Mouse (Mus musculus): ENCODE measurements around the gene Tenm1.

The Tenm1 gene

DNA sequence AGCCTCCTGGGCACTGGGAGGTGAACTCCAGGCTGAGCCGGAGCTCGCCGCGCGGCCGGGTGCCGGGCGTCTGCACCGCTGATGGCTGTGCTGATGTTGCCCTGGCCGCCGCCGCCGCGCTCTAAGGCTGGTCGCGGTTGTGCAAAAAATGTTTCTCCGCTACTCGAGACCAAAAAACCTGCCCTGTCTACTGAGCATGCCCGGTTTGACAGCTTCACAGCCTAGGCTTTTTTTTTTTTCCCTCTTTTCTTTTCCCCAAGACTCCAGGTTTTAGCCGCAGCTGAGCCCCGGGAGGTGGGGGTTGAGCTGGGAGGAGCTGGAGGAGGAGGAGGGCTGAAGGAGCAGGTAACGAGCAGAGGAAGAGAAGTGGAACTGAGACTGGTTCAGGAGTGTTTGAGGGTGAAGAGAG, at the start of gene Tenm1:
Tenm1 (minus strand) TSS at position 272 of the 409 bp plus-strand sequence.
- in situ Hi-C loops (cut with MboI, MseI), result no loop called here

DNA sequence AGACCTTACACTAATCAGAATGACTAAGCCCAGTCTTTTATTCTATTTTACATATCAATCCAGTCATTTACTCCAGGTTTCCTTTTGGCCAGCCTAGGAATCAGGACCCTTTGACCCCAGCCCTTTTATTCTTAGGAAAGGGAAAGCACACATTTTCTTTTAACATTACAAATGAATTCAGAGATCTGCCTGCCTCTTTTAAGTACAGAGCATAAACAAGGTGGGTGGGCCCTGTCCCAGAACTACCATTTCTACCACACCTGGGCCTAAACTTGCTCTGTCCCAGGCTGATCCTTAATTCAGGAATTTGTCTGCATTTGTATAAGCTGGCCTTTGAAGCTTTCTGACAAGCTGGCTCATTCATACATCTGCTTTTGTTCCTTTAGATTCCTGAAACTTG, 38.4 kb upstream of the Tenm1 start:
- in situ Hi-C loops (cut with MboI, MseI), result loop anchor here (25.0 kb wide), 1 partner anchor 630 kb away; no protein-coding TSS in a partner anchor

DNA sequence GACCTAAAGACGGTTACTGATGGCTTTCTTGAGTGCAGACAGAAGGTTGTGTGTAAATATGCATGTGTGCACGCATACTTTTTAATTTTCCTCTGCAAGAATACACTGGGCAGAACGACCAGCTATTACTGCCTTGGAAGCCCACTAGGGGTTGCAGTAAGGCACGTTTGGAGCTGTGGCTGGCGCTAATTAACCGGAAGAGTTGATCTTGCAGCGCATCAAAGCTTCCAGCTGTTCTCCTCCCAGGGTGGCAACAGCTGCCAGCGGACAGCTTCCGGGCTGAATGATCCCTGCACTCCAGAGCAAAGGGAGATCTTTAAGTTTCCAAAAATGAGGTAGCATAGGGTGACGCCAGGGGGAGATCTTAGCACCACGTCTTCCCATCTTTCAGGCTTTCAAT, 1.7 kb upstream of the Tenm1 start:
- in situ Hi-C loops (cut with MboI, MseI), result no loop called here

DNA sequence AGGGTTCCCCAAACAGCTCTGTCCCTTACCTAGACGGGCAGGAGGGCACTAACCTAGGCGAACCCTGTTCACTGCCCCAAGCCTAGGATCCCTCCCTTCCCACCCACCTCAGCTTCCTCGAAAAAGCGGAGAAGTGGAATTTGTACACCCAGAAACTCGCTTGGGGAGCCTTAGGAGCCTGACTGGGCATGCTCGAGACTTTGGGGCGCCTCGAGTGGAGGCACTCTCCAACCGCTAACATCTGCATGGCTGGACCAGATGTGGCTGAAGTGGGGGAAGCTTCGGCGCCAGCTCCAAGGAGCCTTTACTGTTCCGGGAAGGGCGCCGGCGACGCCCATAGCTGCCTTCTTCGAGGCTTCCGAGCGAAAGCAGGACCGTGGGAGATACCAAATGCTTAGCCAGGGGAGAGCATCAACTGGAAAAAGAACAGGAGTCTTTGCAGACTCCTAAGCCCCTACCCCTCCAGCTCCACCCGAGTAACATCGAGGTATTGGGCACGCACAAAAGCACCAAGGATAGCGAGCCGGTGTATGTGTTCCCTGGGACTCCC, 1.1 kb upstream of the Tenm1 start:
- in situ Hi-C loops (cut with MboI, MseI), result no loop called here

DNA sequence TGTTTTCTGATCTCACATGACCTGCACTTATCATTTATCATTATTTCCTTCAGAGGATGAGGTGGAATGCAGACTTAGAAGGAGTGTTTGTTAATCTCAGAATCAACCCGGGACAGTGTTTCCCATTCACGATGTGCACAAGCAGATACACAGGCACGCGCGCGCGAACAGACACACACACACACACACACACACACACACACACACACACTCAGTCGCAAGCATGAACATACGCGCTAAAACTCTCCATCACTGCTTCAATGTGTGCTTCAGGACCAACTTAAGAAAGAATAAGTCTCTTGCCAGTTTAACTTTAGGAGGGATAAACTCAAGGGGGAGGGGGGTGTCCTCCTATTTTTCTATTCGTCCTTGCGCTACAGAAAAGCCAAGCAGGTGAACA, 411 bp upstream of the Tenm1 start:
- in situ Hi-C loops (cut with MboI, MseI), result no loop called here

DNA sequence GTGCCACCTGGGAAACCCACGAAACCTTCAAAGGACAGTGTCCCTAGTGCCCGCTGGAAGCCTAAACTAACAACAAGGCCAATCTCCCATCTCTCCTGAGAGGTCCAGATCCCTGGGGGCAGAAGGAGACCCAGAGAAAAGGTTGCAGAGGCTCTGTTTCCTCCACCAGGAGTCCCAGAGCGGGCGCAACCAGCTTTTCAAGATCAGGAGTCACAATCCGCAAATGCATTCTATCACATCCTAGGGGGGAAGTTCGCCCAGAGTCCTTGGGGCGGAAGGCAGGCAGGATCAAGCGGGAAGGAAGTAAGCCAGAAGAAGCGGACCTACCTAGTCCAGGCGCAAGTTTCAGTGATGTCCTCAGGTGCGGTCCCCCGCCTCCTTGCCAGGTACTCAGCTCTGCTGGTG, 963 bp downstream of the Tenm1 start:
- in situ Hi-C loops (cut with MboI, MseI), result no loop called here

DNA sequence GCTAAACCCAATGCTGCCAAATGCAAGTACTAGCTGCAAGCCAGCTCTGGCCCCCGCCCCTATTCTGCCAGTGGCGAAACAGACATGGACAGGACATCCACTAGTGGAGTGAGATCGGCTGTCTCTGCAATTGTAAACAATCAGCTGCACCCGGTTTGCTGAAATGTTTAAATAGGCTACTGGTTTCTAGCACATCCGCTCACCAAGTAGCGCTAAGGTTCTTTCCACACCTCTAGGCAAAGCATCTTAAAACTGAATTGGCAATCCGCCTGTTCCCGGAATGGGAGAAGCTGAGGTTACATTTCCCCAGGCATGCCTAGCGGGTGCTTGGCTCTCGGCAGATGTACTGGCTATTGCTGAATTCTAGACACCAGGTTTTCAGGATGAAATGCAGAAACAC, 1.8 kb downstream of the Tenm1 start:
- in situ Hi-C loops (cut with MboI, MseI), result no loop called here

DNA sequence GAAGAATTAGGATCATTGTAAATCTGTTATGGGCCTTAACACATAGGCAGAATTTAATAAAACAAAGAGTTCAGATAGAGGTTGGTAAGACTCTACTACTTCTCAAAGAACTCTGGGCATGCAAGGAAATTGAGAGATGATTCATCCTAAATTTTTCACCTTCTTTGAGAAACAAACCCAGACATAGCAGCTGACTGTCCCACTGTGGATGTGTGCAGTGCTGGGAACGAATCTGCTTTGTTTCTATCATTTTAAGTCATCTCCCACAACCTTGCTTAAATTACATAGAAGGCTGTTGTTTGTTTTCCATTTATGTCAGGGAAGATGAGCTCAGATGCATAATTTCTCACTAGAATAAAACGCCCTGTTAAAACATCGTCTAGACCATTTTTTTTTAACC, 31.0 kb downstream of the Tenm1 start:
- in situ Hi-C loops (cut with MboI, MseI), result no loop called here

DNA sequence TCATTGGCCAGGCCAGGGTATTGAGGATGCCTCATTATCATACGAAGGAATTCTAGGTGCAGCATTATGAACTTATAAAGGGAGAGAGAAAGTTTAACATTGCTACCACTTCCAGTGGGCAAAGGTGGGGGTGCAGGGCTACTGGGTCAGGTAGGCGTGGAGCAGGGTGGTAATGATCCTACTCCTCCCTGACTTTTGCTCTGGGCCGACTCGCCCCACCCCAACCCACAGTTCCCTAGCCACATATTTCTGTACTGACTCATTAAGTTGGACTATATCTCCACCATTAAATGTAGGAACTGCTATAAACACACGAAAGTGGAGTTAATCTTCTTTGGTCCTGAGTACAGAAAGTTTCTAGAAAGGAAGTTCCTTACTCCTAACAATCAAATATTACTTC, 40.8 kb downstream of the Tenm1 start:
- in situ Hi-C loops (cut with MboI, MseI), result no loop called here

DNA sequence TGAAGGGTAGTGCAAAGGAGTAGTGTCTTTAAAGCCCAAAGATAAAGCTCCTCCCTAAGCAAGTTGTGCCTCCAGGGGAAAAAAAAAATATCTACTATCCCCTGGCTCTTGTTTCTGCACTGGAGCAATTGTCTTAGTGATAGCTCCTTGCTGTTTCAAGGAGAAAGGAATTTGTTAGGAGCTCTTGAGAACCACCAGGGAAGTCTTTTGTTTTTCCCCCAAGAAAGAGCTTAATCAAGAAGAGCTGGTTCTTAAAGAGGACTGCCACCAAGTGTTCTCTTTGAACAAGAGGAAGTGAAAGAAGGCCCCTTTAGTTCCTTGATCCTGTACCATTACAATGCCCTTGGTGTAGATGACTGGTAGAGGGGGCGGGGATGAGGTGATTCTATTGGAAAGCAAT, 56.4 kb downstream of the Tenm1 start:
- in situ Hi-C loops (cut with MboI, MseI), result no loop called here

DNA sequence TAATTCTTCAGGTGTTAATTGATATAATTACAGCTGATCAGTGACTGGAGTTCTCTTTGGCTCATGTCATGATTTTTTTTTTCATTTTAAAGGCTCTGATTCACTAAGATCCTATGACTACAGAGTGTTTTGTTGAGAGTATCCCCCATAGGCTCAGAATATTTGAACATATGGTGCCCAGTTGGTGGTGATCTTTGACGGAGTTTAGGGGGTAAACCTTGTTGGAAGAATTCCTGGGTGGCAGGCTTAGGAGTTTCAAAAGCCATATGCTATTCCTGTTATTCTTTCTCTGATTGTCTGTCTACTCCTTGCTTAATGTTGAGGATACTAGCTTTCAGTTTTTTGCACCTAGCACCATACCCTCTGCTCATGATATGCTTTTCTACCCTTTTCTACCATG, 109.6 kb downstream of the Tenm1 start:
- in situ Hi-C loops (cut with MboI, MseI), result no loop called here

DNA sequence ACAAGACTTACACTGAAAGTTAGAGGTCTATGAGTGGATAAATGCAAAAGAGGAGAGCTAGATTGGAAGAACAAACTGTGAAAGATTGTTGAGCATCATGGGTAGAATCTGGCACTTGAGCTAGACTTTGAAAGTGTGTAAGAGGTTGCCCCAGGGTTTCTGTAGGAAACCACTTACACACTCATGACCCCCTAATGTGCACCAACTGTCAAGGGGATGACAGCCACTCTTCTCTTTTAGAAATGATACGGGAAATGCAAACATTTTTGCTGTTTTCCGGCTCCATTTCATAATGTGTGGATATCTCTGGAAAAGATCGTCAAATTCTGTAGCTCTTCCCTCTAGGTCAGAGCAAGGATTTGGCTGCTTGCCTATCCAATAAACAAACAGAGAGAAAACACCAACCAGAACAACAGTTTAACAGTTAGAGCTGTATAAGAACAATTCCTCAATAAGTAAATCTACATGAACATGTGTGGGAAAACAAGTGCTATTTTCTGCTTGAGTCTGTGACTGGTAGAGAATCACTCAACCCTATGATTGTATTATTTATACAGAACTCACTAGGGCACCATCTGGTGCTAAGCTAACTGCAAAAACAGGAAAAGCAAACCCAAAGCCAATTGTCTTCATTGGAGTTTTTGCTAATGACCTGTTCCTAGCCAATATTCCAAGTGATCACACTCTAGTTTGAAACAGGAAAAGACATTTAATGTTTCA, 111.0 kb downstream of the Tenm1 start:
- in situ Hi-C loops (cut with MboI, MseI), result no loop called here

DNA sequence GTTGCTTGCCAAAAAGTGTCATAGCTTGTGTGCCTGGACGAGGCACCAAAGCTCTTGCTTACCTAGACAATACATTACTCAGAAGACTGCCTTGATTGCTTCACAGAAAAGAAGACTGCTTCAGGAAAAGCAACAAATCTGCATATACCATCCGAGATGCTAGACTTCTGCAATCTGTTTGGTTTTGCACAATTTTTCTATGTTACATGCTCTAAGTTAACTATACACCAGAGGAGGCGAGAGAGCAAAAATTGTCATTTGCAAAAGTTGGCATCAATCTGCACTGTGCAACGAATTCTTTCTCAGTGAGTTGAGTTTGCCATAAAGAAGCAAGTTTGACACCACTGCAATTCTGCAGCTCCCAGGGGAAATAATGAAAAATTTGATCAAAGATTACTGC, 193.1 kb downstream of the Tenm1 start:
- in situ Hi-C loops (cut with MboI, MseI), result no loop called here

DNA sequence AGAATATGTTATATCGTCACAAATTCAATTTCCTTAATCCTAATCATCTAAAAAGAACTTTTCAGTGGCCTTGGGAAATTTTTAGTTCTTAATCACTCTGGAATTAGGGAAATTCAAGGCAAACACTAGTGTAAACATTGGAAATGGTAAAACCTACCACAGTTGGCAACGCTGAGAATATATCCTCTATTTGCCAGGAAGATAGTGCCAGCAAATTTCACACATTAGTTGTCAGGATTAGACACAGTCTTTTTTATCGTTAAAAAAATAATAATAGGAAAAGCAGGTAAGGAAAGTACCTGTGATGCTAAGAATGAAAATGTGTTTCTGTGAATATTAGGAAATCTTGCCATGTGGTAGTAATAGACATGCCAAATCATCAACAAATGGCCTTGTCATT, 223.9 kb downstream of the Tenm1 start:
- in situ Hi-C loops (cut with MboI, MseI), result no loop called here

DNA sequence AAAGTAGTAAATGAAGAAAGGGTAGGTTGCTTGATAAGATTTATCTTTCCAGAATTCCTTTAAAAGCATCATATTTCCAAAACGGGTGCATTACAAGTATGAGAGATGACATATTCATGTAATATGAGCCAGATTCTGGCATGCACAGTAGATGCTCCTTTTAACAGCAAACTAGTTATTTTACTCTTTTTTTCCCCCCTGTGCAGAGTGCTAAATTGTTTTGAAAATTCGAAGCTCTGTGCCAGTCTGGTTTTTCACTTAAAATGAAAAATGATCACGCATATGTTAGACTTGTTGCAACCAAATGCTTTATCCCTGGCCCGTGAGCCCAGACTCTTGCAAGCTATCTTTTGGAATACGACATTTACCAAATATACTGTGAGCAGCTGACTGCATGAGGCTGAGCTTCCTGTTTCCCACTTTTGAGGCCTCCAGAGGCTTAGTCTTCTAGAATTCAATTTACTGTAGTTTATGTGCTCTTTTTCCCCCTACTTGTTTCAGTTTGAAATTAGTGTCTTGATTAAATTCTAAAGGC, 226.6 kb downstream of the Tenm1 start:
- in situ Hi-C loops (cut with MboI, MseI), result no loop called here

DNA sequence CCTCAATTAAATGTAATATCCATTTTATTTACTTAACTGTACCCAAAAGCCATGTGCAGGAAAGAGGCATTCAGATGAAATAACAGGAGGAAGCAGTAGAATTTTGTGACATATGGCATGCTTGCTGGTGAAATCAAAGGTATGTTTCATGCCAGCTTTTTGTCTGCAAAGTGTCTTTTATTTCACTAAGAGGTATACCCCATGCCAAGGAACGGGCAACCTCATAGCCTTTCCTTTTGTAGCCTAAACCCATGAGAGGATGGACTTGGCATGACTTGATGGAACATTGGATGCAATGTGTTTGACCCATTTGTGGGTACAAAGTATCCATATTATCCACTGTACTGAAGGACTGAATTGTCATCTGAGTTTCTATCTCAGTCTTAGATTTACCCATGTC, 246.0 kb downstream of the Tenm1 start:
- in situ Hi-C loops (cut with MboI, MseI), result no loop called here

DNA sequence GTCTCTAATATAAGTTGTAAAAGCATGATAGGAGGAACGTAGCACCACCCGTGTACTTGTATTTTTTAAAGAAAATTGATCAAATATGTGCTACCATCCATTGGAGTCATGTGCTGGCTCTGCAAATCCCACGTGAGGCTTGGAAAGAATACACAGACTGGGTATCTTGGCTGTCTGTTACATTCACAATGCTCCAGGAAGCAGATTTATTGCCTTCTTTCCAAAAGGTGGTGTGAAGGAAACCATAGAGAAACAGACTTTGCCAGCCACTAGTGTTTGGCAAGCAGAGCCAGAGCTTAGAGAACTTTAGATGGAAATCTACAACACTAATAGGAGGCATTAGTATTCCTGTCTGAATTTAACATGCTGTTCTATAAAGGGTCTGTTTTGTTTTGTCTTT, 277.4 kb downstream of the Tenm1 start:
- in situ Hi-C loops (cut with MboI, MseI), result no loop called here

DNA sequence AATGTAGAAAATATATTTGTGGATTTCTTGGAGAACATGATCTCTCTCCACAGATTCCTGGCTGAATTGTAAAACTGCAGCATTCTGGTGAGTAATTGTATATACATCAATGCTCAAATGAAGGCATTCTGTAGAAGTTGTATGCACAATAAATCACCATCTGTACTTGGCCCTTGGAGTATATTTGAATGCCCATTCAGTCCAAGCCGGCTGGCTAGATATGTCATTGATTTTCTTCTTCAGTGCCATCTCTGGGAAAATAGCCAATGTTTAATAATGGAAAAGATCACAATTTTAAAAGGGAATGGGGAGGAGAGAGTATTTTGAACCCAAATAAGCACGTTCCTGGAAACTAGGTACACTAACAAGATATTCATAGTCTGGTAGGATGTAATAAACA, 299.2 kb downstream of the Tenm1 start:
- in situ Hi-C loops (cut with MboI, MseI), result no loop called here

DNA sequence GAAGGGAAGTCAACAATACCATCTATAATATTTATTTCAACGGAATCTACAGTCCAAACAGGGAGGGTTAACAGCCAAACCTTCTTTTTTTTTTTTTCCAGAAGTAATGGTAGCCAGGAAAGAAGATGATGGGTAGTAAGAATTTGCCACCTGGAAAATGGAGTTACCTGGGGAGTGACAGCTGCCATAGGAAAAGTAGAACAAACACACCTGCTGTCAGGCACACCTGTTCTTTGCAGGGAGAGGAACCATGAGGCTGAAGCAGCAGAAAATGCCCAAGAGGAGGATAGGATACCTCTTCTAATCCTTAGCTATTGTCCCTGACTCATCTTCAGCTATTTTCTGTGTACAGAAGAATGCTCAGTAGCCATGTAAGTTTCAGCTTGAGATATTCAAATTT, 306.4 kb downstream of the Tenm1 start:
- in situ Hi-C loops (cut with MboI, MseI), result no loop called here

DNA sequence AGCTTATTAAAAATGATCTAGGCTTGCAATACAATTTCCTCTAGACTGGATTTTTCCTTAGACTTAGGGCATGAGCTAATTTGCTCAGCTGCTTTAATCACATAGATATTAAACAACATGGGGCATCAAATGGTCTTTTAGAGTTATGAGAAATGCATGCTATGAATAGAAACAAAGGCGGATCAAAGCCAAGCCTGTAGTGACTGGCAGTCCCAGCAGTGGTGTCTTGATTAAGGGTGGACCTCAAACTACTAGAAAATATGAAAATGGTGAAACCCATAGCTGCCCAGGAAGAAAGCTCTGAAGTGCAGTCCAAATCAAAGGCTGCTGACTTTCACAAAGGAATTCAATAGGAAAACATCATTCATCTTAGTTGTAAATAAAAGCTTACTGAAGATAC, 306.9 kb downstream of the Tenm1 start:
- in situ Hi-C loops (cut with MboI, MseI), result no loop called here

DNA sequence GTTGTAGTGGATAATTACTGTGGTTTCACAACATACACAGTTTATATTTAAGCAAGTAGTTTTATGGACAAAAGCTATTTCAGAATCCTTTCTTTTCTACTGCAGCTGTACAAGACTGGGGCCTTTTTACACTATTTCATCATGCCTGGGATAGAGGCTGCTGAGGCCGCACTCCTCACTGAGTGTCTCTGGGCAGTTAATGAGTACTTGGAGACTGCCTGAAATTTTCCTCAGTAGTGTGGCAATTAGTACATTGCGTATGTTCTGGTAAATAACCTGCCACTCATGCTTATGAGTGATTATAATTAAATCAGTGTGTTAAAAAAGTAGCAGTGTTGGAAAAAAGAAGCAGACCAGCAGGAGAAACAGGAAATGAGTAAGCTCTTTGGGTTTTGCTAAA, 442.8 kb downstream of the Tenm1 start:
- in situ Hi-C loops (cut with MboI, MseI), result no loop called here

DNA sequence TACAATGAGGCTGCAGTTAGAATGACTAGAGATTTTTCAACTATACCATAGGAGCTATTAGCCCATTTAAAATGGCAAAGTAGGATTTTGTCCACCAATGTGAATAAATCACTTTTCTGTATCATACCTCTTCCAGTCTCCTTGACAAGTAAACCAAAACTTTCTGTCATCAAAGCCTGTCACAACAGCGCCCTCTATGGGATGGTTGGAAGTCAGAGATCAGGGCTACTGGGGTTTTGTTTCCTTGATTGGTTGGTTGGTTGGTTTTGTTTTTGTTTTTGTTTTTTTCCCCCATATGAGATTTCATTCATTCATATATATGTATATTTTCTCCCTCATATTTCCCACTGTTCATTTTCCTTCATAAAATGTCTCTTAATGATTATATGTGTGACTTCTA, 455.4 kb downstream of the Tenm1 start:
- in situ Hi-C loops (cut with MboI, MseI), result no loop called here

DNA sequence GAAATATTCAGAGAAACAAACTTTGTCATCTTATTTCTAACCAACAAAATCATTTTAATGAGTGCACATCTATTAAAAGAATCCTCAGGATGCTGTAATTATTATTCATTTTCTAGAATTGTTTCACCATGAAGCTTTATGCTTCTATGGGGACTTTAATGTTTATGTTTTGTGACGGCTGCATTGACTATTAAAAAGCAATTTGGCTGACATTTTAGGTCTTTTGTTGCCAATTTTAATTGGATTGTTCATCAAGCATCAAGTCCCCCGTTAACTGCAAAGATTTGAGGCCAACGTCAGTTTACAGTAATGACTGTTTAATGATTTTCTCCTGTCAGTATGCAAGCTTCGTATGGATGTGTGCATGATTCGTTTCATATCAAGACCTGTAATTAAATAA, 461.3 kb downstream of the Tenm1 start:
- in situ Hi-C loops (cut with MboI, MseI), result no loop called here

DNA sequence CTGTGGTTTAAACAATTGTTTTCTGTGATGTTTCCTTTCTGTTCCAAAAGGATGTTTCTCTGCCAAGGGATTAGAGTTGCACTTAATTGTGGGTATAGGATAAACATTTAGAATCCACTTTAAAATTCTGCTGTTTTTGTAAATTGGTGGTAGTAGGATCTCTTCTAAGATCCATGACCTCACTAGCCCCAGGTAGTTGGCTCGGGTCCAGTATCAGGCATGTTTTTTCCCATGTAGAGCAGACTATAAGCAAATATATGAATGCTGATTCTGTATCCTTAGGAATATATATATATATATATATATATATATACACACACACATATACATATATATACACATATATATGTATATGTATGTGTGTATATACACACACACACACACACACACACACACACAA, 567.2 kb downstream of the Tenm1 start:
- in situ Hi-C loops (cut with MboI, MseI), result no loop called here
